Mouse (Mus musculus): ENCODE results near the gene Bex6. TPM values are rescaled to one million over a fixed set of nuclear protein-coding genes. Genes with fewer than 3 reads are reported as not detected.

The Bex6 gene
- polyA plus RNA-seq, 1 experiment, result 1.9 TPM

- Histone ChIP-seq H3K4me3 (ENCODE audit: insufficient read depth, low read length) (no peak overlapping the region), H3K4me1 (ENCODE audit: control insufficient read depth, insufficient read depth, low read length) (peaks cover 53% of the 10 kb centered on the region)
- TF ChIP-seq CTCF (IDR thresholded peaks at IDR 0.05; ENCODE audit: low read depth, low read length) (no peak), POLR2A (IDR thresholded peaks at IDR 0.05; ENCODE audit: borderline replicate concordance, low read depth, low read length) (no peak)
These were observed 8.4 kb upstream of the Bex6 start for GRCm38 (mm10) chr16:32171031-32171731.

GRCm38 (mm10) chr16:32173401-32173800 is 6.2 kb upstream of the Bex6 start:
- Histone ChIP-seq H3K4me1 (ENCODE audit: control insufficient read depth, insufficient read depth, low read length) (peaks cover 59% of the 10 kb centered on the region), H3K27ac (ENCODE audit: insufficient read depth, low read depth, low read length) (no peak overlapping the region), H3K4me3 (ENCODE audit: insufficient read depth, low read length) (no peak overlapping the region)
- TF ChIP-seq POLR2A (IDR thresholded peaks at IDR 0.05; ENCODE audit: borderline replicate concordance, low read depth, low read length) (no peak), CTCF (IDR thresholded peaks at IDR 0.05; ENCODE audit: low read depth, low read length) (no peak)

More at GRCm38 (mm10) chr16:32171031-32171731, 8.4 kb upstream of the Bex6 start:
- H3K27ac ChIP-seq (ENCODE audit: insufficient read depth, low read depth, low read length), result peak overlapping the region; percentile 96

- no peak overlapping the region for H3K27ac ChIP-seq (ENCODE audit: insufficient read depth, low read depth, low read length)
- TF ChIP-seq CTCF (IDR thresholded peaks at IDR 0.05; ENCODE audit: low read depth, low read length), result no peak
- no peak for TF ChIP-seq POLR2A (IDR thresholded peaks at IDR 0.05; ENCODE audit: borderline replicate concordance, low read depth, low read length)
- peaks cover 59% of the 10 kb centered on the region for H3K4me1 ChIP-seq (ENCODE audit: control insufficient read depth, insufficient read depth, low read length)
- H3K4me3 ChIP-seq (ENCODE audit: insufficient read depth, low read length), result no peak overlapping the region
These were observed 5.2 kb upstream of the Bex6 start for GRCm38 (mm10) chr16:32174340-32175005.

GRCm38 (mm10) chr16:32175029-32175428 is 4.6 kb upstream of the Bex6 start:
- no peak for TF ChIP-seq POLR2A (IDR thresholded peaks at IDR 0.05; ENCODE audit: borderline replicate concordance, low read depth, low read length)
- TF ChIP-seq CTCF (IDR thresholded peaks at IDR 0.05; ENCODE audit: low read depth, low read length), result peak; percentile 25; the same call in 1 of the 2 replicates
- Histone ChIP-seq H3K4me1 (ENCODE audit: control insufficient read depth, insufficient read depth, low read length) (peaks cover 58% of the 10 kb centered on the region), H3K4me3 (ENCODE audit: insufficient read depth, low read length) (no peak overlapping the region), H3K27ac (ENCODE audit: insufficient read depth, low read depth, low read length) (no peak overlapping the region)

- TF ChIP-seq CTCF (IDR thresholded peaks at IDR 0.05; ENCODE audit: low read depth, low read length) (0 out of 2 replicates have a peak, but pooled peaks have one; percentile 8), POLR2A (IDR thresholded peaks at IDR 0.05; ENCODE audit: borderline replicate concordance, low read depth, low read length) (peak; percentile 29; the same call in 1 of the 2 replicates)
- peak overlapping the region; percentile 95 for H3K27ac ChIP-seq (ENCODE audit: insufficient read depth, low read depth, low read length)
- H3K4me1 ChIP-seq (ENCODE audit: control insufficient read depth, insufficient read depth, low read length), result peaks cover 46% of the 10 kb centered on the region
These were observed 2.5 kb upstream of the Bex6 start for GRCm38 (mm10) chr16:32176896-32177686.

GRCm38 (mm10) chr16:32186056-32186455 is 6.4 kb downstream of the Bex6 start:
- no peak for TF ChIP-seq POLR2A (IDR thresholded peaks at IDR 0.05; ENCODE audit: borderline replicate concordance, low read depth, low read length)
- no peak for TF ChIP-seq CTCF (IDR thresholded peaks at IDR 0.05; ENCODE audit: low read depth, low read length)
- H3K4me1 ChIP-seq (ENCODE audit: control insufficient read depth, insufficient read depth, low read length), result peaks cover 30% of the 10 kb centered on the region
- no peak overlapping the region for H3K4me3 ChIP-seq (ENCODE audit: insufficient read depth, low read length)
- no peak overlapping the region for H3K27ac ChIP-seq (ENCODE audit: insufficient read depth, low read depth, low read length)

More at GRCm38 (mm10) chr16:32176896-32177686, 2.5 kb upstream of the Bex6 start:
- H3K4me3 ChIP-seq (ENCODE audit: insufficient read depth, low read length), result peak overlapping the region; percentile 49

- Histone ChIP-seq H3K27ac (ENCODE audit: insufficient read depth, low read depth, low read length) (peak overlapping the region; percentile 96), H3K4me3 (ENCODE audit: insufficient read depth, low read length) (peak overlapping the region; percentile 32), H3K4me1 (ENCODE audit: control insufficient read depth, insufficient read depth, low read length) (peaks cover 46% of the 10 kb centered on the region)
- TF ChIP-seq CTCF (IDR thresholded peaks at IDR 0.05; ENCODE audit: low read depth, low read length), result no peak
- no peak for TF ChIP-seq POLR2A (IDR thresholded peaks at IDR 0.05; ENCODE audit: borderline replicate concordance, low read depth, low read length)
These were observed 9.5 kb downstream of the Bex6 start for GRCm38 (mm10) chr16:32189109-32189508.

GRCm38 (mm10) chr16:32190011-32190441 is 10.4 kb downstream of the Bex6 start:
- Histone ChIP-seq H3K4me3 (ENCODE audit: insufficient read depth, low read length) (peak overlapping the region; percentile 36), H3K27ac (ENCODE audit: insufficient read depth, low read depth, low read length) (peak overlapping the region; percentile 96), H3K4me1 (ENCODE audit: control insufficient read depth, insufficient read depth, low read length) (peaks cover 50% of the 10 kb centered on the region)
- TF ChIP-seq CTCF (IDR thresholded peaks at IDR 0.05; ENCODE audit: low read depth, low read length) (no peak), POLR2A (IDR thresholded peaks at IDR 0.05; ENCODE audit: borderline replicate concordance, low read depth, low read length) (no peak)

GRCm38 (mm10) chr16:32200256-32201003 is 20.8 kb downstream of the Bex6 start:
- Histone ChIP-seq H3K27ac (ENCODE audit: insufficient read depth, low read depth, low read length) (no peak overlapping the region), H3K4me3 (ENCODE audit: insufficient read depth, low read length) (no peak overlapping the region), H3K4me1 (ENCODE audit: control insufficient read depth, insufficient read depth, low read length) (peaks cover 3% of the 10 kb centered on the region; the same call in 1 of the 2 replicates)
- TF ChIP-seq POLR2A (IDR thresholded peaks at IDR 0.05; ENCODE audit: borderline replicate concordance, low read depth, low read length) (no peak), CTCF (IDR thresholded peaks at IDR 0.05; ENCODE audit: low read depth, low read length) (no peak)

All from bone marrow macrophage, adult 2 months (primary cell).